Mouse (Mus musculus) urinary bladder, postnatal 25 days (tissue): ENCODE results near the gene Sfxn1.

Experiments
- DNase-seq: peaks from one replicate; pipeline ENCODE4 v3.0.0; 2022; ENCODE audit warnings: low spot score

Gene Sfxn1

GRCm38 (mm10) chr13:54077470-54078174 lies 6.0 kb downstream of the Sfxn1 start:
- DNase-seq = no peak

DNA sequence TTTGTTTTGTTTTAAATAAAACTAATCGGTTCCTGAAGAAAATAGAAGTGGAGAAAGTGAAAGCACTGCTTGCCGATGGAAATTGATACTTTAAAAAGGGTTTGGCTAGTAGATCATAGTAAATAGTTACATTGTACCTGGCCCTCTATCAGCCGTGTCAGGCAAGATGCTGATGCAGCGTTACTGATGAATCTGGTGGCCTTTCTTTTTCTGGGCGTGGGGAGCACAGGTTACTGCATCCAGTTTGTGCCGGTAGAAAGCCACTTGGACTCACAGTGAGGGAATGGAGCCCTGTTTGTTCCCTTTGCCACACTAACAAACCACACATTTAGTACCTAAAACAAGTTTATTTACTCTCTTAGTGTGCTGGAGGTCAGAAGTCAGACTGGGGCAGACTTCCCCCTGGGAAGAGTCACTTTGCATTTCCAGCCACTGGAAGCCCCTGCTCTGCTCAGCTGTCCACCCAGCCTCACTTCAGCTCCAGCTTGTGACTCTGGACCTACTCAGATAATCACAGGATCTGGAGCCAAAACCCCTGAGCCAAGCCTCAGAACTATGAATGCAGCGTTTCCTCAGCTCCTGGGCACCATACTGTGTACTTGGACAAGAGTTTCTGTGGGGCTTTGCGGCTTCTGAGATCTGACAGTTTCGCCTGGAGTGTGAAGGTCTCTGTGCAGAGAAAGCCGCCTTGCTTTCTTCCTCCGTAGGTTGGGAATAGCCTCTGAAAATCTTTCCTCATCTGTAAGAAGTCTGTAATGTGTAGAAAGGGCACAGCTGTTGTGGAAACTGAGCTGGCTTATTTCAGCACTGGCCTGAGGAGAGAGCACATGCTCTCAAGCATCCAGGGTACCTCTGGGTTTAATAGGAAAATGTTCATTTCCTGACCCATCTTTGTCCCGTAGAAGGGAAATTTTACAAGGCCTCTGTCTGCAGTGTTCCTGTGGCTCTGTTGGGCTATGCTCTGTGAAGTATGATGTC lies 8.4 kb downstream of the Sfxn1 start:
- DNase-seq = no peak

DNA sequence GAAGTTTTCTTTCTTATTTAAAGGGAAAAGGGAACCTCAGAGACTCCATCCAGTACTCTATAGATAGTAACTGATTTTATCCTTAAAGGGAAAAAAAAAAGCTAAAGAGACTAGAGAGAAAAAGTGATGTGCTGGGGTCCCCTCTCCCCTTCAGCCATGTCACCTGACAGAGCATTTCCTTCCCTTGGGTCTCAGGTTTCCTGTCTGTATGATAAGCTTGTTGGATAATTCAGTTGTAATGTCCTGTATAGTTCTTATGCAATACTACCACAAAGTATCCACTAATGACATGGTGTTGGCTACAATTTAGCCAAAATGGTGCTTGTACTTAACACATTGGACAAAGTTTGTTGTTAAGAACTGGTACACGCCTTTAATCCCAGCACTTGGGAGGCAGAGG lies 9.1 kb downstream of the Sfxn1 start:
- DNase-seq = no peak

- no peak for DNase-seq
These were observed 11.3 kb downstream of the Sfxn1 start for GRCm38 (mm10) chr13:54082946-54083345.

DNA sequence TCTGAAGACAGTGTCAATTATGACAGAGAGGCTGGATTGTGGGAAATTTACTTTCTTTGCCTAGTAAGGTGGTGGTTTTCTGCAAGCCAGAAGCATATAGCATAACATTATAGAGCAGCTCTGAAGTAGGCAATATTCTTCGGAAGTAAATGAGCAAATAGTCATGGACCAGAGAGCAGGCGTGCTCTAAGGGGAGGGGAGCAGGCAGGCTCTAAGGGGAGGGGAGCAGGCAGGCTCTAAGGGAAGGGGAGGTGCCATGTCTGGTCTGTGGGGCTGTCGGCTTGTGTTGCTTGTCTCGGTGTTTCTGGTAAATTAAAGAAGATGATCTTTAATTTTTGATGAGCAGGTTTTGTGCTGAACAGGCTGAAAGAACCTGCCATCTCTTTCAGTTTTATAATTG lies 12.5 kb downstream of the Sfxn1 start:
- no peak for DNase-seq

- DNase-seq = no peak
These were observed 13.2 kb downstream of the Sfxn1 start for GRCm38 (mm10) chr13:54084826-54085225.

DNA sequence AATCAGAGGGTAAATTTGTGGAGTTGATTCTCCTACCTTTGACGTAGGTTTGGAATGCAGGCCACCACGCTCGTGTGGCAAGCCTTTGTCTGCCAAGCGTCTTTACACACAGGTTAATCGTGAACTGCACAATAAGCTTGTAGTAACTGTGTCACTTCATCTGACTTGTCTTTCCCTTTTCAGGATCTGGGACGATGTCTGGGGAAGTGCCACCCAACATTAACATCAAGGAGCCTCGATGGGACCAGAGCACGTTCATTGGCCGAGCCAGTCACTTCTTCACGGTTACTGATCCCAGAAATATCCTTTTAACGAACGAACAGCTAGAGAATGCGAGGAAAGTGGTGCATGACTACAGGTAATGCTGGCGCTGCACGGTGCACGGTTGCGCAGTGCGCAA lies 13.6 kb downstream of the Sfxn1 start:
- DNase-seq = no peak

GRCm38 (mm10) chr13:54091719-54092118 lies 20.1 kb downstream of the Sfxn1 start:
- no peak for DNase-seq

GRCm38 (mm10) chr13:54094349-54094748 lies 22.7 kb downstream of the Sfxn1 start:
- no peak for DNase-seq

GRCm38 (mm10) chr13:54094963-54095362 lies 23.3 kb downstream of the Sfxn1 start:
- DNase-seq = no peak

GRCm38 (mm10) chr13:54095721-54096120 lies 24.1 kb downstream of the Sfxn1 start:
- no peak for DNase-seq

GRCm38 (mm10) chr13:54097227-54097626 lies 25.6 kb downstream of the Sfxn1 start:
- DNase-seq = no peak

DNA sequence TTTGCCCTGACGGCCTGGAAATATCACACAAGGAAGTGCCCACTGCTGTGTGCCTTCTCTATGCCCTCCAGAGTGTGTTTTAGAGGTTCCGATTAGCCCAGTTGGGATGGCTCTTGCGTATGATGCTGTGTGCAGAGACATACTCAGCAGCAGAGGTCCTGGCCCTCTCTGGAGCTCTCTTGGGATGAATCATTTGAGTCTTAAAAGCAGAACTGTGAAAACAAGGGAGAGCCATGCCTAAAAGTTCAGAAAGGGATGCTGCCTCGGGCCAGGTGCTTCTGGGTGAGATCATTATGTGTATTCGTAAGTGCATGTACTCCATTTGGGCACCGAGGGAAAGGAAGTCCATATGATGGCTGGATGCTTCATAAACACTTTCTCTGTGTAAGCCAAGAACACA lies 26.1 kb downstream of the Sfxn1 start:
- DNase-seq = no peak

DNA sequence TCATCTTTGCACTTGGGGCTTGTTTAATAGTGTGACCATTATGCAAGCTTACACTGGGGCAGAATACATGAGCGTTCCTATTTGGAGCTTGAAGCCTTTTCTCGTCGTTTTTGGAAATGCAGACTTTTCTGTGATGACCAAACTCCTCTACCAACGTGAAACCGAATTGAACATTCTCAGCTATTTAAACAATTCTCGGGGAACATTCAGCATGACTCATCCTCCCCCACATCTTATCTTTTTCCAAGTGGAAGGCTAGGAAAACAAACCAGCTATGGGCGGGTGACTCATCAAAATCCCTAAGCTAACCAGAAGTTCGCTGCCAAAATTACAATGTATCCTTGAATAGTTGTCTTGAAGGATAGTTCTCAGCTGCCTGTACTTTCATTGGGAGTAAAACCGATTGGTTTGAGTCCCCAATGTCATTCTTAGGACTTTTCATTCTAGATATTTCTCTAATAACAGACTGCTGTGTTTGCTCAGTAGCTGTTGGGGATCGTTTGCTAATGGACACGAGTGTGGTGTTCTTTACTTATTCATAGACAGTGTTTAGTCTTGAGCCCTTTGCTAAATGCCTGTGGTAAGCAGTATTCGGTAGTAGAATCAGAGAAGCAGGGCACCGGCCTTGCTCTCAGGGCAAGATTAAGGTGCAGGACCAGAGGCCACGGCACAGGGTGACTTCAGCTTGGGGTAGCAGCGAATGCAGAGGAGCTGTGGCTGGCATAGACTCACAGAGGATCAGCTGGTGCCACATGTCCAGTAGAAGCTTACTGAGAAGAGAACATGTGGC lies 29.6 kb downstream of the Sfxn1 start:
- no peak for DNase-seq

DNA sequence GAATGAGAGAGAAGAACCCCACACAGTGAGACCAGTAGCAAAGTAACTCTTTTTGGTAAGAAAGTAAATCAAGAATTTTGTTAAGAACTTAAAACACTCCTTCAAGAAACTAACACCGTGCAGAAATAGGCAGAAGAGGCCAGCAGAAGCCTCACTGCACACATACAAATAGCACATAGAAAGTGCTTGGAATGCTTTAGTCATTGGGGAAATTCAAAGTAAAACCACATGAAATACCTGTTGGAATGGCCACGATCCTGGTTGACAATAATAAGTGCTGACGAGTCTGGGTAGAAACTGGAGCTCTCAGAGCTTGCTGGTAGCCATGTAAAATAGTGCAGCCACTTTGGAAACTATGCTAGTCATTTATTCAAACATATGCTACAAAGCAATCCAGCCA lies 30.4 kb downstream of the Sfxn1 start:
- DNase-seq = no peak

DNA sequence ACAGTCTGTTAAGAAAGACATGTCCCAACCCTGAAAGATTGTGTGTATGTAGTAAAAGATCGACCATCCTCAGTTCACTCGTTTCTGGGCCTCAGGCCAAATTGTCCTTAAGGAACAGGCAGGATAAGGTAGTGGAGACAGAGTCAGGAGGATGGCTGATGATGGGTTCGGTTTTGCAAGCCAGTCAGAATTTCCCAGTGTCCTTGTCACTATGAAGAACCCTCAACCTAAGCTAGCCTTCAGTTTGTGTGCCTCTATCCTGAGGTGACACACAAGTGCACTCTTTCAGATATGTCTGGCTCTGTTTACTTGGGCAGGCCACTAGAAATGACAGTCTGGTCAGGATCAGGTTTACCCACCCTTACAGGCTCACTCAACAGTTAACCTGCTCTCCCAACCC lies 31.6 kb downstream of the Sfxn1 start:
- DNase-seq = no peak

GRCm38 (mm10) chr13:54103866-54104265 lies 32.2 kb downstream of the Sfxn1 start:
- no peak for DNase-seq

DNA sequence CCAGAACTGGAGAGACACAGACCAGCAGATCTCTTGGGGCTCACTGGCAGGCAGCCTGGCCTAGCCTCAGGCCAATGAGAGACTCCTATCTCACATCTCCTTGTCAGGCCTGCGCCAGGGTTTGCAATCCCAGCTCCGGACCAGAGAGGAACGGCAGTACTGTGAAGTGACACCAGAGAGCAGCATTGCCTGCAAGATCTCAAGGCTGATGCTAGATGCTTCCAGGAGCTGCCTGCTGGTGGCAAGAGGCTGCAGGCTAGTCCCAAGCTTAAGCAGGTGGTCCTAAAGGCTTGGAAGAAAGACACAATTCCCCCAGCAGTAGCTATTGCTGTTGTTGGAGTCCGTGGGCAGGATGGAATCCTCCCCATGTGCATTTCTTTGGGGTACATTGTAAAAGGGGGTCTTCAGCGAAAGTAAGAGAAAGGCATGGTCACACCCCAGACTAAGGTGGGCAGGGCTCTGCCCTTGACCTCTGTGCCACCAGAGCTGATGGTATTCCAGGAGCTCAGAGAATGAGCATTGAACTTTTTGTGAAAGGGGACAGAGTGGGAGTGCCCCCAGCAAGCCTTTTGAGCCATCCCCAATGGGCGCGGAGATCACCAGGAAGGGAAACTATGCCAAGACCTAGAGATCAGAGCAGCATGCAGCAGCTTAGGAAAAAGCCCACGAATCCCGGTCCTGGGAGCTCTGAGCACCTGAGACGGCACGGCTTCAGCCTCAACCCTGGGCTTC lies 42.3 kb downstream of the Sfxn1 start:
- peak; percentile 57 for DNase-seq

- no peak for DNase-seq
These were observed 43.3 kb downstream of the Sfxn1 start for GRCm38 (mm10) chr13:54114931-54115330.

- DNase-seq = no peak
These were observed 44.1 kb downstream of the Sfxn1 start for GRCm38 (mm10) chr13:54115779-54116178.

GRCm38 (mm10) chr13:54118355-54118754 lies 46.7 kb downstream of the Sfxn1 start:
- DNase-seq = no peak
